Mouse (Mus musculus) forebrain, embryonic 12.5 days (tissue): ENCODE measurements around the gene Erc2. TPM values are rescaled to one million over a fixed set of nuclear protein-coding genes. Genes with fewer than 3 reads are reported as not detected.
A peak's percentile ranks its signal among the peaks of the same experiment; 100 is the strongest.

Source experiments
- ATAC-seq: fragments of 200-750 bp; cut with Nextera tagmentation; 2 replicates; pipeline ENCODE4 v1.8.0; 2017; ENCODE audit warnings: moderate TSS enrichment; ENCODE audit not compliant: low FRiP score
- H3K27ac ChIP-seq: fragments of 300-500 bp; sonication (generic); 2 replicates; pipeline ENCODE4 v1.5.1; 2016; ENCODE audit warnings: mild to moderate bottlenecking
- H3K27me3 ChIP-seq: fragments of 300-500 bp; sonication (generic); 2 replicates; pipeline ENCODE4 v1.6.1; 2016; ENCODE audit warnings: mild to moderate bottlenecking
- H3K36me3 ChIP-seq: fragments of 300-500 bp; sonication (generic); replicated peaks from 2 replicates; pipeline ENCODE4 v1.6.1; 2016; ENCODE audit warnings: mild to moderate bottlenecking
- H3K4me1 ChIP-seq: fragments of 300-500 bp; sonication (generic); 2 replicates; pipeline ENCODE4 v1.6.1; 2016
- H3K4me2 ChIP-seq: fragments of 300-500 bp; sonication (generic); 2 replicates; pipeline ENCODE4 v1.6.1; 2016; ENCODE audit warnings: mild to moderate bottlenecking, moderate library complexity
- H3K4me3 ChIP-seq: fragments of 300-500 bp; sonication (generic); replicated peaks from 2 replicates; pipeline ENCODE4 v1.5.1; 2016; ENCODE audit warnings: mild to moderate bottlenecking
- H3K9ac ChIP-seq: fragments of 300-500 bp; sonication (generic); 2 replicates; pipeline ENCODE4 v1.6.1; 2016; ENCODE audit warnings: mild to moderate bottlenecking
- H3K9me3 ChIP-seq: fragments of 300-500 bp; sonication (generic); 2 replicates; pipeline ENCODE4 v1.6.1; 2016
- WGBS: fragments of 180-500 bp; shearing (Covaris S2); methylation state at CpG from one replicate; pipeline ENCODE4 v1.1.7; 2016; 5-methylcytosine and 5-hydroxymethylcytosine counted together
- polyA plus RNA-seq: library from polyadenylated mRNA; unstranded; fragments of >200 nt; fragmentation: Nextera tagmentation; extraction: Ambion mirVana; gene quantifications from 2 replicates; pipeline ENCODE4 v1.2.1, GENCODE M21; 2016

The Erc2 gene
- polyA plus RNA-seq, 1 experiment from 2014 or later = 31.7 TPM

DNA sequence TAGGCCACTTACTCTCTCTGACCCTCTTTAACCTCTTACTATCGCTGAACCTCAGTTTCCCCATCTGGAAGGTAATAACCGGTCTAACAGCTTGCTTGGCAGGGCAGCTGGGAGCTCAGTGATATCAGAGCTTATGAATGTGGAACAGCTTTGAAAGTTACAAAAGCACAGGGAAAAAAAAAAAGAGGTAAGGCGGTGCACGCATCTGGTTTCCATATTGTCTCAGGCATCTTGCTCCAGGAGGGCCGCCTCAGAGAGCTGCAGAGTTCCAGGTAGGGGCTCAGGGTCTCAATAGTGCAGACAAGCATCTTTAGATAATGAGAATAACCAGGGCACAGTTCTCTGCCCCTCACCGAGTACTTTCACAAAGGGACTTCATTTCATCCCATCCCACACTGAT lies 816.9 kb downstream of the Erc2 start:
- Histone ChIP-seq H3K4me1 (peaks cover 13% of the 10 kb centered on the region), H3K4me2 (no peak overlapping the region), H3K36me3 (no peaks in the 10 kb centered on the region), H3K27me3 (peaks cover 26% of the 10 kb centered on the region), H3K4me3 (no peak overlapping the region), H3K9me3 (no peaks in the 10 kb centered on the region), H3K27ac (no peak overlapping the region), H3K9ac (no peak overlapping the region)
- WGBS = 79% methylated on average over 6 of the region's 6 CpGs
- no peak for ATAC-seq

DNA sequence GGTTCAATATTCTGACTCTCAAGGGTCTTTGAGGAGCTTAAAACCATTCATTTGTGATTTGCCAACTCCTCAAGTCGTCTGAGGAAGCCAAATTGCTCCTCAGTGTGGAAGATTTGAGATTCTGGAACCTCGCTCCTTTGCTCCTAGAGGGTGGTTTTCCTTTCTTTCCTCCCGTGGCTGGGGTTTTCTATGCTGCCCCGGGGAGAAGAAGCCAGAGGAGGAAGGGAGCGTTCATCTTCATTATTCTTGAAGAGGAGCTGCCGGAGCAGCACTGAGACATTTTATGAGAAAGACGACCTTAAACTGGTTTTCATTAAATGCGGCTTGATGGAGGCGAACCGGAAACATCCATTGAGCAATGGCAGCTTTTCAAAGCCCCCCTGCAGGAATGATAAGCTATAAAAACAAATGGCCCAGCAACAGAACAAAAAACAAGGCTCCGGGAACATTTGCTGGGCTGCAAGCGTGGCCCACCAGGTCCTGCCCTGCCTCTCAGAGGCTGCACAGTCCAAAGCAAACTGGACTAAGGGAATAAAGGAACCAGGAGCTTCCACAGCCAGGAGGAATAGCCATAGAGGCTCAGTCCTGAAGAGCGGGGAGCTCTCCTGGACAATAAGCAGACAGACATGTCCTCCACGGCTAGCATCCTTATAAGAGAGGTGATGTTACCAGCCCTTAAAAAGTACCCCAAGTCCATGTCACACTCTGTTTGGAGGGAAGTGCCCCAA lies 819.2 kb downstream of the Erc2 start:
- no peak overlapping the region for H3K9ac ChIP-seq
- no peak overlapping the region for H3K4me2 ChIP-seq
- H3K4me1 ChIP-seq = peaks cover 13% of the 10 kb centered on the region
- H3K36me3 ChIP-seq = no peaks in the 10 kb centered on the region
- H3K27me3 ChIP-seq = peaks cover 38% of the 10 kb centered on the region
- H3K27ac ChIP-seq = no peak overlapping the region
- WGBS = 18% methylated on average over 14 of the region's 14 CpGs
- H3K9me3 ChIP-seq = no peaks in the 10 kb centered on the region
- no peak for ATAC-seq
- H3K4me3 ChIP-seq = no peak overlapping the region

GRCm38 (mm10) chr14:28443254-28443944 lies 821.2 kb downstream of the Erc2 start:
- H3K4me3 ChIP-seq = no peak overlapping the region
- peaks cover 10% of the 10 kb centered on the region for H3K4me1 ChIP-seq
- no peak overlapping the region for H3K4me2 ChIP-seq
- WGBS = 84% methylated on average over 7 of the region's 7 CpGs
- H3K36me3 ChIP-seq = no peaks in the 10 kb centered on the region
- no peak overlapping the region for H3K9ac ChIP-seq
- H3K9me3 ChIP-seq = no peaks in the 10 kb centered on the region
- ATAC-seq = no peak
- H3K27ac ChIP-seq = no peak overlapping the region
- H3K27me3 ChIP-seq = peaks cover 38% of the 10 kb centered on the region

- Histone ChIP-seq H3K9me3 (no peaks in the 10 kb centered on the region), H3K36me3 (no peaks in the 10 kb centered on the region), H3K27me3 (peaks cover 38% of the 10 kb centered on the region), H3K4me1 (peaks cover 27% of the 10 kb centered on the region), H3K27ac (no peak overlapping the region), H3K4me2 (no peak overlapping the region), H3K4me3 (no peak overlapping the region), H3K9ac (no peak overlapping the region)
- no peak for ATAC-seq
- WGBS = 85% methylated on average over 6 of the region's 6 CpGs
These were observed 823.5 kb downstream of the Erc2 start for GRCm38 (mm10) chr14:28445737-28446136.

DNA sequence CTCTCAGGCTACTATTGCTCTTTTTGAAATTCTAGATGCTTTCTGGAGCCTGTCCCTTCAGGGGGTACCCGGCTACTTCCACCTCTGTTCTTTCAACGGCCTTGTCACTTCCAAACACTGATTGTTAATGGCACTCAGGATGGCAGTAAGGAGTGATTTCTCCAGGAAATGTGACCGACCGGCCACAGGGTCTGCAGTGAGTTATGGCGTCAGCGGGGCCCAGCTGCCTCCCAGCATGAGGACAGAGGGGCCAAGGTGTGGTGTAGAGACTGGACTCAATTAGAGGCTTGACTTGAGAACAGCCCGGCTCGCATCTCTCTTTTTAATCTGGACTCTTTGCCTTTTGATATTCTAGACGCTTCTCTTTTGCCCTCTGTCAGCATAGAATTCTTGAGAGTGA lies 829.5 kb downstream of the Erc2 start:
- Histone ChIP-seq H3K9ac (no peak overlapping the region), H3K4me1 (peaks cover 30% of the 10 kb centered on the region), H3K27me3 (peaks cover 26% of the 10 kb centered on the region), H3K4me2 (no peak overlapping the region), H3K36me3 (no peaks in the 10 kb centered on the region), H3K9me3 (no peaks in the 10 kb centered on the region), H3K4me3 (no peak overlapping the region), H3K27ac (peak overlapping the region; percentile 53; the same call in 1 of the 2 replicates)
- WGBS = 60% methylated on average over 9 of the region's 9 CpGs
- no peak for ATAC-seq

GRCm38 (mm10) chr14:28456372-28457076 lies 834.3 kb downstream of the Erc2 start:
- H3K4me2 ChIP-seq = no peak overlapping the region

GRCm38 (mm10) chr14:28457428-28457827 lies 835.2 kb downstream of the Erc2 start:
- Histone ChIP-seq H3K4me1 (no peaks in the 10 kb centered on the region), H3K9me3 (no peaks in the 10 kb centered on the region), H3K36me3 (no peaks in the 10 kb centered on the region), H3K9ac (no peak overlapping the region), H3K27ac (no peak overlapping the region), H3K4me3 (no peak overlapping the region), H3K4me2 (no peak overlapping the region), H3K27me3 (peaks cover 34% of the 10 kb centered on the region)
- no peak for ATAC-seq
- 86% methylated on average over 3 of the region's 3 CpGs for WGBS

More at GRCm38 (mm10) chr14:28456372-28457076, 834.3 kb downstream of the Erc2 start:
- 68% methylated on average over 7 of the region's 7 CpGs for WGBS
- no peaks in the 10 kb centered on the region for H3K36me3 ChIP-seq
- H3K27ac ChIP-seq = no peak overlapping the region
- no peak for ATAC-seq
- no peak overlapping the region for H3K4me3 ChIP-seq
- peaks cover 30% of the 10 kb centered on the region for H3K27me3 ChIP-seq
- H3K9me3 ChIP-seq = no peaks in the 10 kb centered on the region
- no peak overlapping the region for H3K9ac ChIP-seq
- H3K4me1 ChIP-seq = peaks cover 4% of the 10 kb centered on the region

DNA sequence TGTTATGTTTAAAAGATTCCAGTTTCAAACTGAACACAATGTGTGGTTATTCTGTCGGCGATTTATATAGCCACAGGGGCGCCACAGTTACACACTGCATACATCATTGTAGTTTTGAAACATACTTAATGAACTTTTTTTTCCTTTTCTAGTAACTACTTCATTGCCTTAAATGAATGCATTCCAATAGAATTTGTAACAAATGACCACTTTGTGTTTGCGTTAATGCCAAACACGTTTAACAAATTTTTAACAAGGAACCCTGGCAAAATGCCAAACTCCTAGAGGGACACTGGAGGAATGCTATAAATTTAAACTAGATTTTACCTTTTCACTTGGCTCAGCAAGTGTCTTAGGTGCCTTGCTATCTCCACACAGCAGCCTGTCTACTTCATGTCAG lies 845.7 kb downstream of the Erc2 start:
- WGBS = 27% methylated on average over 5 of the region's 5 CpGs
- Histone ChIP-seq H3K27ac (no peak overlapping the region), H3K4me3 (no peak overlapping the region), H3K9me3 (no peaks in the 10 kb centered on the region), H3K27me3 (peaks cover 38% of the 10 kb centered on the region), H3K4me1 (peaks cover 11% of the 10 kb centered on the region), H3K9ac (no peak overlapping the region), H3K36me3 (no peaks in the 10 kb centered on the region), H3K4me2 (no peak overlapping the region)
- no peak for ATAC-seq

DNA sequence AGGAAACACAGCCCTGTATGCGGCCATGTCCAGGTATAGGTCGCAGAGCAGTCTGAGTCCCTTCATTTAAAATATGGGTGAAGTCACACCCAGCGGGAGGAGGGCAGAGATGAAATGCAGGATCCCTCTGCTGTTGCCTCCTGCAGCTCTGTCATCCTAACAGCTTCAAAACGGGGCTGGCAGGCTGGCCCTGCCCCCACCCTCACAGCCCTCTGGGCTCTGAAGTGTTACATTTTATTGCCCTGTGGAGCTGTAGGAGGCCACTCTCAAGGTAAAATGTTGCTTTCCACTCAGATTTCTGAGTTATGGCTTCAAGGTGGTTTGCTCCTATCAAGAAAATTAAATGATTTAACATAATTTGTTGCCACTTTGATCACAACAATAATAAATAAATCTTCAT lies 847.5 kb downstream of the Erc2 start:
- WGBS = 41% methylated on average over 4 of the region's 4 CpGs
- no peak for ATAC-seq
- Histone ChIP-seq H3K4me2 (no peak overlapping the region), H3K27ac (no peak overlapping the region), H3K9ac (no peak overlapping the region), H3K9me3 (no peaks in the 10 kb centered on the region), H3K36me3 (no peaks in the 10 kb centered on the region), H3K4me3 (no peak overlapping the region), H3K27me3 (peaks cover 38% of the 10 kb centered on the region), H3K4me1 (peaks cover 15% of the 10 kb centered on the region)

- no peak overlapping the region for H3K9ac ChIP-seq
- no peak for ATAC-seq
- 70% methylated on average over 6 of the region's 6 CpGs for WGBS
- no peak overlapping the region for H3K4me2 ChIP-seq
- H3K4me3 ChIP-seq = no peak overlapping the region
- H3K36me3 ChIP-seq = no peaks in the 10 kb centered on the region
- no peaks in the 10 kb centered on the region for H3K9me3 ChIP-seq
- peaks cover 35% of the 10 kb centered on the region for H3K27me3 ChIP-seq
- peaks cover 20% of the 10 kb centered on the region for H3K4me1 ChIP-seq
- no peak overlapping the region for H3K27ac ChIP-seq
These were observed 848.0 kb downstream of the Erc2 start for GRCm38 (mm10) chr14:28470212-28470611.

DNA sequence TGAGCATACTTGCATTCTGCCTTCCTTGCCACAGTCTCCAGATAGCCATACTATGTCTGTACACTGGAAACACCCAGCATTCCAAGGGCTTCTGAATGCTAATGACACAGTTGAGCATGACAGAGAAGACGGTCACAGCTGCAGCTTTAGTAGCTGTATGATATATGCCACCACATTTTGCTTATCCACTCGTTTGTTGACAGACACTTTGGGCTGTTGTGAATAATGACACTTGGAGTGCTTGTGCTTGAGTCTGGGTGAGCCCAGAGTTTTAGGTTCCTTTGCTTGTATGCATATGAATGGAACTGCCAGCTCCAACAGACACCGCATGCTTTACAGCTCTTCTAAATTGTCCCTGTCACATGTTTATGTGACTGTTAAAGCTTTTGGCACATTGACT lies 852.8 kb downstream of the Erc2 start:
- WGBS = 38% methylated on average over 3 of the region's 3 CpGs
- peak overlapping the region; percentile 66 for H3K27ac ChIP-seq
- no peak overlapping the region for H3K9ac ChIP-seq
- H3K4me1 ChIP-seq = peaks cover 19% of the 10 kb centered on the region
- no peak overlapping the region for H3K4me3 ChIP-seq
- no peaks in the 10 kb centered on the region for H3K9me3 ChIP-seq
- no peak overlapping the region for H3K4me2 ChIP-seq
- H3K27me3 ChIP-seq = peaks cover 18% of the 10 kb centered on the region
- H3K36me3 ChIP-seq = no peaks in the 10 kb centered on the region
- peak; percentile 51; the same call in 1 of the 2 replicates for ATAC-seq

DNA sequence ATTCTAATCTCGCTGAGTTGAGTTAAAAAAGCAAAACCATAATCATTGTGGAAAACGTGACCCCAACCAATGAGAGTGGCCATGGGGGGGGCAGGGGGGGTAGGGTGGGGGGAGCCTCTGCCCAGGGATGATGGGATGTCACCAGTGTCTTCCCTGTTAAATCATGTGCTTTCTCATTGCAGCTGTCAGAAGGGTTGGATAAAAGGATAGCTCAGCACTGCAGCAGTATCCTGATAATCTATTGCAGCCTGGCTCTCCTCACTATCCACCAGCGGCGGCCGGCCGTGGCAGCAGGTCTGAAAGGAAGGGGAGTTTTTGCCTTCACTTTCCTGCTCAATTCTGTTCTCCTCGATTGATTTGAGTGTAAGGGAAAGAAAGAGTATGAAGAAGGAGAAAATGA lies 853.2 kb downstream of the Erc2 start:
- Histone ChIP-seq H3K4me2 (no peak overlapping the region; the same call in 1 of the 2 replicates), H3K4me1 (peaks cover 19% of the 10 kb centered on the region), H3K4me3 (no peak overlapping the region), H3K36me3 (no peaks in the 10 kb centered on the region), H3K27me3 (peaks cover 16% of the 10 kb centered on the region), H3K9me3 (no peaks in the 10 kb centered on the region), H3K9ac (0 out of 2 replicates have a peak overlapping the region, but pooled peaks have one; percentile 7), H3K27ac (peak overlapping the region; percentile 66)
- peak; percentile 27; the same call in 1 of the 2 replicates for ATAC-seq
- 22% methylated on average over 7 of the region's 7 CpGs for WGBS
